Mouse (Mus musculus): Measurements from ENCODE around the gene Rasgef1a. TPM values are rescaled to one million over a fixed set of nuclear protein-coding genes. Genes with fewer than 3 reads are reported as not detected.
A peak's percentile ranks its signal among the peaks of the same experiment; 100 is the strongest.

Gene Rasgef1a
- polyA plus RNA-seq, 1 experiment, result not detected

DNA sequence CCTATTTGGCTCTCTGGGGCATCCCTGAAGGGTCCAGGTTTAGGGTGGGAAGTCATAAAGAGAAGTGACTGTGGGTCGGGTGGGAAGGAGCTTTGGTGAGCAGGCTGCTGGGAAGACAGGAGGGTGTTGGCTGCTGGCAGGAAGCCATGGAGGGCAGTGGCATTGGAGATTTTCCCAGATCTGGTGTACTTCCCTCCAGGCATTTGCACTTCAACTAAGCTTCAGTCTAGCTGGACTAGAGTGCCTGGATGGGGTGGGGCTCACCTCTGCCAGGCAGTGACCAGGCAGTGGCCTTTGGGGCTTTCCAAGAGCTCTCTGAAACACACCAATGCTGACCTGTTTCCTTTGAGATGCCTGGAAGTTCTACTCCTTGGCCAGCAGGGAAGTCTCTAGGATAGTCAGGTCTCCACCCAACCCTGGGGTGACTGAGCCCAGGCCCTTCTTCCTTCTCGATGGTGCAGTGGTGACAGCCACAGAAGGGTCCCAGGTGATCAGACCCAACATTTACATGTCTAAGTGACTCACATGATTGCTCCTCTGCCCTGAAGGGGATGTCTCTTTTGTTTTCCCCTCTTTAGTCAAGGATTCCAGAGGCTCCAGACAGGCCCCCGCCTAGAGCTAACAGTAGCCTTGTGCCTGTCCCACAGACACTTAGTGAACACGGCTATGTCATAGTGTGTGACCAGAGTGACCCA, 36.7 kb downstream of the Rasgef1a start:
- no peaks in the 10 kb centered on the region for H3K4me1 ChIP-seq (ENCODE audit: control insufficient read depth, insufficient read depth, insufficient read length, low read length)
- no peak overlapping the region for H3K27ac ChIP-seq (replicated peaks; ENCODE audit: low read depth, low read length)
- H3K4me3 ChIP-seq (ENCODE audit: insufficient read depth, low read depth, low read length), result no peak overlapping the region

DNA sequence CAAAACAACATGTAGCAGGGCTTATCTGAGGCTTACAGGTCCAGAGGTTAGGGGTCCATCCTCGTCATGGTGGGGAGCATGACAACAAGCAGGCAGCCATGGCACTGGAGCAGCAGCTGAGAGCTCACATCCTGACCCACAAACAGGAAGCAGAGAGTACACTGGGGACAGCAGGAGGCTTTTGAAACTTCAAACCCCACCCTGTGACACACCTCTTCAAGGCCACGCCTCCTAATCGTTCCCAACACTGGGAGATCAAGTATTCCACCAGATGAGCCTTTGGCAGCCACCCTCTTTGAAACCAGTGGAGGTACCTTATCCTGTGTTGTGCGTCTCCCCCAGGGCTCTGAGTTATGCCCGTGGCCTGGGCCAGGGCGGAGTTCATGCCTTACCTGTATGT, 38.5 kb downstream of the Rasgef1a start:
- Histone ChIP-seq H3K4me1 (ENCODE audit: control insufficient read depth, insufficient read depth, insufficient read length, low read length) (no peaks in the 10 kb centered on the region), H3K27ac (replicated peaks; ENCODE audit: low read depth, low read length) (no peak overlapping the region)

DNA sequence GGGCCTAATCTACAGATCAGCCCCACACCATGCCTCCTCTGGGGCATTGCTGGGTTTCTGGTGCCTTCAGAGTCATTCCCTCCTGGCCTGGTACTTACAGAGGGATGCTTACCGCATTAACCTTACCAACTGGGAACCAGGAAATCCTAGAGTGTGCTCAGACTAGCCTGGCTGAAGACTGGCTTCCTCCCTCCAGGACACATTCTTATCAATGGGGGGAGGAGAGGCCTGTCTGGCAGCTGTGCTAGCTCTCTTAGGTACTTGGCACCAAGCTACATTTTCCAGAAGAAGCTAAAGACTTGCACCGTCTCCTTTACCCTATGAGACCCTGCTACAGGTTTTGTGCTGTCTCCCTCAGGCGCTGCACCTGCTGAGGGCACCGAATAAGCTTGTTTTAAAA, 40.2 kb downstream of the Rasgef1a start:
- no peak overlapping the region for H3K4me3 ChIP-seq (ENCODE audit: insufficient read depth, low read depth, low read length)
- H3K27ac ChIP-seq (replicated peaks; ENCODE audit: low read depth, low read length), result no peak overlapping the region
- H3K4me1 ChIP-seq (ENCODE audit: control insufficient read depth, insufficient read depth, insufficient read length, low read length), result no peaks in the 10 kb centered on the region

More for the DNA sequence above, 38.5 kb downstream of the Rasgef1a start:
- no peak overlapping the region for H3K4me3 ChIP-seq (ENCODE audit: insufficient read depth, low read depth, low read length)

DNA sequence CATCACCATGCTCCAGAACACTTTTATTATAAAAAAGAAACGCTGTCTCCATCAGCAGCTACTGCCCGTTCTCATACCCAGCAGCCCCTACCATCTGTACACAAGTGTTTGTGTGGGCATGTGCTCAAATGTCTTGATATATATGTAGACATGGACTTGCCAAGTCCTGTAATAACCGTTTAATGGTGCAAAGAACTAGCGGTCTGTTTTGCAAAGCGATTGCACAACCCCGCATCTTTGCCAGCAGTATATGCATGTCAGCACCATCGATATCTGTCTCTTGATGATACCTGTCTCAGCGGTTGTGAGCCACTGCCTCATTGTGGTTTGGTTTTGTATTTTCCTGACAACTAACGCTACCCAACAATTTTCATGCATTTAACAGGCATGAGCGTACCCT, 44.0 kb downstream of the Rasgef1a start:
- no peaks in the 10 kb centered on the region for H3K4me1 ChIP-seq (ENCODE audit: control insufficient read depth, insufficient read depth, insufficient read length, low read length)
- no peak overlapping the region for H3K4me3 ChIP-seq (ENCODE audit: insufficient read depth, low read depth, low read length)
- H3K27ac ChIP-seq (replicated peaks; ENCODE audit: low read depth, low read length), result no peak overlapping the region

DNA sequence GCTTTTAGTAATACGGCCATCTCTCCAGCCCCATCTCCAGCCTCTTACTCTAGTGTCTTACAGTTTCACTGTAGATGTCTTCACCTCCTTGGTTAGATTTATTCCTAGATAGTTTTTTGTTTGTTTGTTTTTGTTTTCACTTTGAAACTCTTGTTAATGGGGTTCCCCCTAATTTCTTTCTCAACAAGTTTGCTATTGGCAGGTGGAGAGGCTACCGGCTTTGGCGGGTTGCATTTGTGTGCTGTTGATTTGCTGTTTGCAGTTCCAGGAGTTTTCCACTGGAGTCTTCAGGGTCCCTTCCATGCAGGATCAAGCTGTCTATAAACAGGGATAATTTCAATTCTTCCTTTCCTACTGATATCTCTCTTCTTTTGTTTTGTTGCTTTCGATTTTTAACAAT, 50.0 kb downstream of the Rasgef1a start:
- H3K27ac ChIP-seq (replicated peaks; ENCODE audit: low read depth, low read length), result no peak overlapping the region
- H3K4me3 ChIP-seq (ENCODE audit: insufficient read depth, low read depth, low read length), result no peak overlapping the region

DNA sequence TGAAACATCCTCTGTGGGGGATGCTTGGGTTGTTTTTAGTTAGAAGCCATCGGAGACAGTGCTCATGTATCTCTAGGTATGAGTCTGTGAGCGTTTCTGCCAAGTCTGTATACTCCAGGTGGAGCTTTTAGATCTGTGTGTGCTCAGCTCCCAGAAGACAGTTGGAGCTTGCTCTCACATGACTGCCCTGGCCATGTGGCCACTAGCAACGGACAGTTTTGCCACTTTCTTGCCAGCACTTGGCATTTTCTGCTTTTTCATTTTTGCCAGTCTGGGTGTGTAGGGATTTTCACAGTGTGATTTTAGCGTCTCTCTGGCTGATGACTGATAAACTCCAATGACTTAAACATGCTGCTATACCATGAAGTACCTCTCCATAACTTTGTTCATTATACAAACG, 52.0 kb downstream of the Rasgef1a start:
- Histone ChIP-seq H3K4me1 (ENCODE audit: control insufficient read depth, insufficient read depth, insufficient read length, low read length) (no peaks in the 10 kb centered on the region; the same call in 1 of the 2 replicates), H3K4me3 (ENCODE audit: insufficient read depth, low read depth, low read length) (no peak overlapping the region), H3K27ac (replicated peaks; ENCODE audit: low read depth, low read length) (no peak overlapping the region)

More for the DNA sequence above, 50.0 kb downstream of the Rasgef1a start:
- H3K4me1 ChIP-seq (ENCODE audit: control insufficient read depth, insufficient read depth, insufficient read length, low read length), result no peaks in the 10 kb centered on the region; the same call in 1 of the 2 replicates

DNA sequence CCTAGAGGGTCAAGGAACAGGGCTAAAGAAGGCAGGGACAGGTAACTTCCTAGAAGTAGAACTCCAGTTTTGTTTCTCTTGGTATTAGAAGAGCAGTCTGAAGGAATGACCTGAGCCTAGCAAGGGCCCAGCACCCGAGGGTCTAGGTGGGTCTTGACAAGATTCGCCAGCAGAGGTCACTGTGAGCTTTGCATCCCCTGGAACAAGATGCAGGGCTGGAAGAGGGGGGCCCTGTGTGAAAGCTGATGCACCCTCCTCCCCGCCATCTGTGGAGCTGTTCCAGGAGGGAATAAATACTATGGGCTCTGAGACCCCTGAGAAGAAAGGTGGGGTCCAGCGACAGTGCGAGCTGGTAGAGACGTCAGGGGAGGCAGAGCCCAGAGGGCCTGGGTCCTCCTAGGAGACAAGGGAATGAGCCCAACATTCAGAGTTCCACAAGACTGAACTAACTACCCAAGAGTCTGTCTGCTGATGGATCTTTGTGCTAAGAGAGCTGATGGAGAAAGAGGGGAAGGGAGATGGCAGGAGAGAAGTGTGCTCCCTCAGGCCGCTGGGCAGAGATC, 53.8 kb downstream of the Rasgef1a start:
- Histone ChIP-seq H3K4me1 (ENCODE audit: control insufficient read depth, insufficient read depth, insufficient read length, low read length) (no peaks in the 10 kb centered on the region; the same call in 1 of the 2 replicates), H3K4me3 (ENCODE audit: insufficient read depth, low read depth, low read length) (no peak overlapping the region), H3K27ac (replicated peaks; ENCODE audit: low read depth, low read length) (no peak overlapping the region)

DNA sequence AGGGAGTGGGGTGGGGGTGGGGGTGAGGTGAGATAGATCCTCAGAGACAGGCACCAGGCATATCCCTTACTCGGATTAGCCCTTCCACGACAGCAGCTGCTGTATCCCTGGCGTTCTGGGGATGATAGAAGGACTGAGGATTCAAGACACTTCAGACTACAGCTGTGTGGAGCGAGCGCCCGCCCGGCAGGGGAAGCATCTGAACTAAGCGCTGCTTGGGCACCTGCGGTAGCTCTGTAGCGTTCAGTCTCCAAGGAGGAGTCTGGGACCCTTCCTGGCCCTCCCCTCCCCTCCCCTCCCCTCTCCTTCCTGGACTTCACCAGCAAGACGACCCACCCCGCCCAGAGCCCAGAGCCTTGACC, 54.6 kb downstream of the Rasgef1a start:
- no peaks in the 10 kb centered on the region; the same call in 1 of the 2 replicates for H3K4me1 ChIP-seq (ENCODE audit: control insufficient read depth, insufficient read depth, insufficient read length, low read length)
- H3K4me3 ChIP-seq (ENCODE audit: insufficient read depth, low read depth, low read length), result peak overlapping the region; percentile 53
- H3K27ac ChIP-seq (replicated peaks; ENCODE audit: low read depth, low read length), result no peak overlapping the region

DNA sequence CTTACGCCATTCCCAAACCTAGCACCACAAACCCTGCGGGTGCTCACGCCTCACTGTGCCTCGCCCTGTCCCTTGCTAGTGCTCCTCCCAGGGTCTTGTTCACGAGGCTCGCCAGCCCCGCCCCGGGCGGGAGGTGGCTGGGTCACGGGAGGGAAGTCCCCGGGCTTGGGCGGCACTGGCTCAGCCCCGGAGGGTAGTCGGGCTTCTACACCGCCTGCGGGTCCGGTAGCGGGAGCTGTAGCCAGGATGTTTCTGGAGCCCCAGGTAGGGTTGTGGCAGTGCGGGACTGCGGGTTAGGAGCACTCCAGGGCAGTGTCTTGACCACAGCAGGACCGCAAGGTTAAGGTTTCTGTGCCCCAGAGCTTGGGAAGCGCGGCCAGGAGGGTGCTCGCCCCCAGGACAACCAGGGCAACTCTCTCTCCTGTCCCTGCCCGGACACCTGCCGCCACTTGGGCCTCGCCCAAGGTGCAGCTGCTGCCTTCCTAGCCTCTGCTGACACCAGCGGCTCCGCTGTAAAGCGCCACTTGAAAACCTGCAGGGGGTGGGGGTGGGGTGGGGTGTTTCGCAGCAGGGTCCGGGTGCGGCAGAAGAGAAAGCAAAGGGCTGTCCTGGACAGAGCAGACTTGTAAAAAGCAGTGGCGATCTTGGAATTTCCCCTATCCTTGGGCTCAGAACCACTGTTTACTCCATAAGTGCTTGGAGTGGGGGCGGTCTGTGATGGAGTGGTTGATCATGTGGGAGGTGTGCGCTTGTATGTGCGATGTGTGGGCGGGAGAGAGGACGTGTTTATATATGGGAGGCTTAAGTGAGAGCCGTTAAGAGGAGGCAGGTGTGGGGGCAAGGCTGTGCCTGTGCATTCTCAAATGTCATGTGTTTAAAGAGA, 55.2 kb downstream of the Rasgef1a start:
- Histone ChIP-seq H3K27ac (replicated peaks; ENCODE audit: low read depth, low read length) (no peak overlapping the region), H3K4me3 (ENCODE audit: insufficient read depth, low read depth, low read length) (peak overlapping the region; percentile 53), H3K4me1 (ENCODE audit: control insufficient read depth, insufficient read depth, insufficient read length, low read length) (no peaks in the 10 kb centered on the region; the same call in 1 of the 2 replicates)

DNA sequence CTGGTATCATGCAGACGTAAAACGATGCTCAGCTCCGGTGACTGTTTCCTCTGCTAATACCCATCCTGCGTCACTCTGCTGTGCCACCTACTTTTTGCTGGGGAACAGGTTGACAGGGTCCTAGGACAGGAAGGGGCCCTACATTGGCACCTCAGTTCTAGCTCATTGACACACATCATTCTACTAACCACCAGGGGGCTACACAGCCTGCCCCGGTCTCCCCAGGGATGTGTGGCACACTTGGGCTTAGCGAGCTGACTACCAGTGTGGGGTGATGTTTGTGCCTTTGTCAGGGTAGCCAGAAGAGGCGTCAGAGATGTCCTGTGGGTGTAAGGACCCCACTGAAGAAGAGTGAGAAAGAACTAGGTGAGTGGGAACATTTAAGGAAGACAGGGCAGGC, 56.5 kb downstream of the Rasgef1a start:
- Histone ChIP-seq H3K27ac (replicated peaks; ENCODE audit: low read depth, low read length) (no peak overlapping the region), H3K4me1 (ENCODE audit: control insufficient read depth, insufficient read depth, insufficient read length, low read length) (no peaks in the 10 kb centered on the region; the same call in 1 of the 2 replicates), H3K4me3 (ENCODE audit: insufficient read depth, low read depth, low read length) (no peak overlapping the region)

DNA sequence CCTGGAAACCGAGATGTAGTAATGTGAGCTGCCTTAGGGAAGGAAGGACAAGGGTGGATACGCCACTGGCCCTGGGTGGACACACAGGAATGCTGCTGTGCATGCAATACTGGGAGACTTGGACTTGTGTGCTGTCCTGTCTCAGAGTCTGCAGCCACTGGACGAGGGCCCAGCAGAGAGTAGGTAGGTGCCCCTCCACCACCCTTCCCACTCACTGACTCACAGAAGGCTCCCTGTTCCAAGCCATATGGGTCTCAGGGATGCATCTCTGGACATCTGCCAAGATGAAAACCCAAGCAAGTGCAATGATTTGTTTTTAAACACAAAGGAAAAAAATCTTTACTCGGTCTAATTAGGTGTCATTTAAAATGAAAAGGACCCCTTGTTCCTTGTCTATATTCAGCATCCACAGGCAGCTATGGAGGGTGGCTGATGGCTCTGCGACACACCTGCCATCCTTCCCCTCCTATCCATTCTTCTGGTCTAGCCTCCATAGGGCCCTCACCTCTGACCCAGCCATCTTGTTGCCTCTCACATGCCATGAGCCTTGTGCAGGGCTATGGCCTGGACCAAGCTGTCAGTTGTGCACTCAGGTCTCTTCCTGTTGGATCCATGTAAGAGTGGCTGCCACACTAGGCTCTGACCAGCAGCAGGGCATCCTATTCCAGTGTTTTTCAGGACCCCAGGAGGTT, 59.2 kb downstream of the Rasgef1a start:
- Histone ChIP-seq H3K4me3 (ENCODE audit: insufficient read depth, low read depth, low read length) (no peak overlapping the region), H3K27ac (replicated peaks; ENCODE audit: low read depth, low read length) (no peak overlapping the region), H3K4me1 (ENCODE audit: control insufficient read depth, insufficient read depth, insufficient read length, low read length) (no peaks in the 10 kb centered on the region; the same call in 1 of the 2 replicates)

DNA sequence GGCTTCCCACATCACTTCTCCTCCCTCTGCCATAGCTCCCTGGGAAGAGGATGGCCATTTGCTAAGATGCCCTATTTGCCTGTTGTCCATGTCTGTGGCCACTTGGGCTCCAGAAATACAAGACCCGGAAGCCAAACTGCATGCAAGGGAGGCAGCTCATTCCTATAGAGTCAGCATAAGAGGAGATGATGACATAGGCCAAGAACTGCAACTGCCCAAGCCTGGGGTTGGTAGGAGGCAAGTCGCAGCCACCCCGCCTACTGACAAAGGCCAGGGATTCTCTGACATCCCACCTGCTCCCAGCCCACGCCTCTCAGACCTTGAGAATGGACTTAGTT, 59.7 kb downstream of the Rasgef1a start:
- Histone ChIP-seq H3K27ac (replicated peaks; ENCODE audit: low read depth, low read length) (no peak overlapping the region), H3K4me3 (ENCODE audit: insufficient read depth, low read depth, low read length) (no peak overlapping the region), H3K4me1 (ENCODE audit: control insufficient read depth, insufficient read depth, insufficient read length, low read length) (no peaks in the 10 kb centered on the region; the same call in 1 of the 2 replicates)

DNA sequence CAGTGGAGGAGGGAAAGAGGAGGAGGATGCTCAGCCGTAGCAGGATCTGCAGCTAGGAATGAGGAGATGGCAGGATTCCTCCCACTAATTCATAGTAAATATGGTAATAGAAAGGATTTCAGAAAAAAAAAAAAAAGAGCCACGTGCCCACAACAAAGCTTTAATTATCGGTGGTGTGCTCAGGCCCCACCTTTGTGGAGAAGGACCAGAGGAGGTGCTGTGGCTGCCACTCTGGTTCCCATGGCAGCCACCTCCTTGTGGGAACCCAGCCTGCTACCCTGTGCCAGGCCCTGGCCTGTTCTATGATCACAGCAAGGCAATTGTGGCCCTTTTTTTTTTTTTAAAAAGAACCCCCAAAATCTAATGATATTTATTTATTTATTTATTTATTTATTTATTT, 60.2 kb downstream of the Rasgef1a start:
- Histone ChIP-seq H3K27ac (replicated peaks; ENCODE audit: low read depth, low read length) (no peak overlapping the region), H3K4me1 (ENCODE audit: control insufficient read depth, insufficient read depth, insufficient read length, low read length) (no peaks in the 10 kb centered on the region), H3K4me3 (ENCODE audit: insufficient read depth, low read depth, low read length) (no peak overlapping the region)

DNA sequence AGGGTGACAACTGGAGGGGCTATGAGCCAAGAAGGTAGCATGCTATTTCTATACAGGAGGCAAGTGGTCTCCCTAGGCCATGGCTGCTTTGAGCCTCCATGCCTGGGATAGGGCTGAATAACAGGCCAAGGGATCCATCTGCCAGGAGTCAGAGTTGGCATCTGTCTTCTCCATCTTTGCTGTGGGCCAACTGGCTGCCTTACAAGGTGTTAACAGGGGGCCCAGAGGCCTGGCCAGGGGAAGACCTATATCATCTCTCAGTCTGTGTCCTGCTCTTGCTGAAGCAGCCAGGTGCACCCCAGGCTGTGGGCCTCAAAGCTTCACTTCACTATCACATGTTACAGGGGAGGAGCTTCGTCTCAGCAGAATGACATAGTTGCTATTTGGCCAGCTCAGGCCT, 60.9 kb downstream of the Rasgef1a start:
- H3K4me1 ChIP-seq (ENCODE audit: control insufficient read depth, insufficient read depth, insufficient read length, low read length), result no peaks in the 10 kb centered on the region
- no peak overlapping the region for H3K4me3 ChIP-seq (ENCODE audit: insufficient read depth, low read depth, low read length)
- H3K27ac ChIP-seq (replicated peaks; ENCODE audit: low read depth, low read length), result no peak overlapping the region

DNA sequence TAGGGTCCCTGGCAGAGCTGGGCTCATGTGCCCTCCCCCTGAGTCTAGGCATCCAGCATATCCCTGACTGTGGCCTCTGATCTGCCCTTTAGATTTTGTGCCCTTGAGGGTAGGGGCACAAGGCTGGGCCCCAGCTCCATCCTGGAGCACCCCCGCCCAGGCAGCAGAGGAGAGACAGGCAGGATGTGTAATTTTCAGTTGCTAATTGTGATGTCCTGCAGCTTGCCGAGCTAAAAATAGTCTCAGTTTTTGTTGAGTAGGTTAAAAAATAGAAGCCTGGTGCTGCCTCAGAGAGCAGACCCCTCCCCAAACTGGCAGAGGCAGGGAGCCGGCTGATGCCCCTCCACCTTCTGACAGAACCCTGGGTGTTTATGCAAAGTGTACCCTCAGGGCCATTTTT, 62.9 kb downstream of the Rasgef1a start:
- H3K4me1 ChIP-seq (ENCODE audit: control insufficient read depth, insufficient read depth, insufficient read length, low read length), result no peaks in the 10 kb centered on the region
- H3K4me3 ChIP-seq (ENCODE audit: insufficient read depth, low read depth, low read length), result no peak overlapping the region
- no peak overlapping the region for H3K27ac ChIP-seq (replicated peaks; ENCODE audit: low read depth, low read length)

Data from brown adipose tissue, adult 24 weeks (tissue).